Mouse (Mus musculus): ENCODE measurements around the gene Mettl6. TPM values are rescaled to one million over a fixed set of nuclear protein-coding genes. Genes with fewer than 3 reads are reported as not detected.

The Mettl6 gene
- 10 to 100 TPM; 36.3 to 40.2 TPM for total RNA-seq (2021)
- long read RNA-seq, experiment 1, transcript Mettl6-201 (6 exons, 3,946 nt): major isoform, 12 of 33 reads
- long read RNA-seq, experiment 1, partial matches to known transcripts: 2 of 33 reads
- long read RNA-seq, experiment 1, other reads (novel, unspliced or antisense): 15 of 33 reads
- long read RNA-seq, experiment 2, transcript Mettl6-201 (6 exons, 3,946 nt): major isoform, 14 of 32 reads
- long read RNA-seq, experiment 2, partial matches to known transcripts: 2 of 32 reads
- long read RNA-seq, experiment 2, other reads (novel, unspliced or antisense): 11 of 32 reads

- peak; percentile 76 to 85 for DNase-seq (ENCODE audit: low spot score in 2 of 2)
Measured at GRCm38 (mm10) chr14:31494975-31495455, at the start of gene Mettl6. Gene Mettl6 (minus strand): TSS chr14:31495040.

DNA sequence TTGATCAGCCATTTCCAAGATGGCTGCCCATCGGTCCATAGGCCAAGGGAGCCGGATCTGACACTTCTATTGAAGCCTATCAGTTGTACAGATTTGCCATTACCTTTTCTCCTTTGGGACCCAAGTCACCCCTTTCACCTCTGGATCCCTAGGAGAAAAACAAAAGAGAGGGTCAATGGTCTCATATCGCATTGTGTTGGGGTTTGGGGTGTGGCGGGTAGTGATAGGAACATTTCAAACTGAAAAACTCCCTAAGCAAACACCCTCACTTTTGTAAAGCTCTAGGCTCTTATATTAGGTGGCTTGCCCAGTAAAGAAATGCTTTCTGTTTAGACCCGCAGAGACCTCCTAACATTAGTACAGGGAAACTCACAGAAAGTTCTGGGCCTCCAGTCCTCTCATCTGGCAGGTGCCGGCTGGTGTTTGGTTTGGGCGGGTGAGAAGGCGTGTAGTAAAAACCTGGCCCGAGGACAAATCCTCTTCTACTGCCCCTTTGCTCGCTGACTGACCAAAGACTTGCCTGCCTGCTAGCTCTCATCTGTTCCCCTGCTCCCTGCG lies 49.1 kb upstream of the Mettl6 start:
- no peak for DNase-seq (ENCODE audit: low spot score in 2 of 2)

GRCm38 (mm10) chr14:31537298-31537697 lies 42.5 kb upstream of the Mettl6 start:
- DNase-seq (ENCODE audit: low spot score in 2 of 2): no peak

- no peak for DNase-seq (ENCODE audit: low spot score in 2 of 2)
Measured at GRCm38 (mm10) chr14:31532656-31533055, 37.8 kb upstream of the Mettl6 start.

DNA sequence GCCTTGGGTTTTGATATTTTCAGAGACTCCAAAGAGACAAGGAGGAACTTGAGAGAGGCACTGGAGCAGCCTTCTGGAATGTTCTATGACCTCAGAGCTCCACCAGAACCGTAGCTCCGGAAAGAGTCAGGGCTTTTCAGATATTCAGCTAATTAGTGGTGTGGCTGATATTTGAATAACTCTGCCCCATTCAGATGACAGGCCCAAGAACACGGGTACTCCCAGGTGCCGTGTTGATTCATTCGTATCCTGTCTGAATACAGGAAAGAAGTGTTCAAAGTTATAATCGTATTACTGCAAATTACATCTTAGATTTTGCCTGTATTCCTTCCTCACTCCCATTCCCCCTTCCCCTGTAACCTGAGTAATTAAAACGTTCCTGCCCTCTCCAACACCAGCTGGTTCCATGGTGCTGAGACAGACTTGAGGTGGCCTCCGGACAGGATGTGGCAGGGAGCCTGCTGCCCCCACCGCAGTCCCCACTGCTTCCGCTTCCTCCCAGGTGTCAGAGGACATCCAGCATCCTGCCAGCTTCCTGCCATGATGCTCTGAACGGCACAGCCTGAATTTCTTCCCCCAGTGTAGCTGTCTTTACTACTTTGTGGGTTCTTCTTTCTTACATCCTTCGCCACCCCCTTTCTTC lies 36.8 kb upstream of the Mettl6 start:
- no peak for DNase-seq (ENCODE audit: low spot score in 2 of 2)

DNA sequence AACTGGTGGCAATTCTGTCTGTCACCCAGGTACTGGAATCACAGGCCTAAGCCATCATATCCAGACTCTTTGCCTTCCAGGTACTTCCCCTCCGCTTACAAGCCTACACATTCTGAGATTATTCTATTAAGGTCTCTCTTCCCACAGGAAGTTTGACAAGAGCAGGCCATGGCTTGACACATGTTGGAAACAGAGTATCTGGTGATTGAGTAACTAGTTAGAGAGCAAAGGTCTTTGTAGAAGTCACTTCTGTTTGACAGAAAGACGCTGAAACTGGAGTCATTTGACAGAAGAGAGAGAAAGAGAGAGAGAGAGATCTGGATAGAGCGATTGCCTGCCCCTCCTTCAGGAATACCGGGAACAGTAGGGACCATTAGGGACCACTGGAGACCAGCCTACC lies 36.0 kb upstream of the Mettl6 start:
- no peak for DNase-seq (ENCODE audit: low spot score in 2 of 2)

GRCm38 (mm10) chr14:31525040-31525810 lies 30.4 kb upstream of the Mettl6 start:
- DNase-seq (ENCODE audit: low spot score in 2 of 2): no peak

DNA sequence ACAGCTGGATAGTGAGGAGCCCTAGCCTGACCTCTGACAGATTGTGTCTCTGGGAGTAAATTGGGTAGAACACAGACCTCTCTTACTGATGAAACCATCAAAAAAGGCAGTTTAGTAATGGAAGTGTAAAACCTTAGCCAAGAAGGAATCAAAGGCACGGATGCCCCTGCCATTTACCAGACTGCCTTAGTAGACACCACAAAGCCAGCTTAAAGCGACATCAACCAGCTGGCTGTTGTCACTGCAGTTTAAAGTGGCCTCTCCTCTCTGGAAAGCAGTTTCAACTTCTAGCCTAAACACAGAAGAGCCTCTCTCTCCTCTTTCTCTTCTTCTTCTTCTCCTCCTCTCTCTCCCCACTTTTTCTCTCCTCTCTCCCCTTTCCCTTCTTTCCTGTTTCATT lies 26.5 kb upstream of the Mettl6 start:
- DNase-seq (ENCODE audit: low spot score in 2 of 2): no peak

GRCm38 (mm10) chr14:31519165-31519564 lies 24.3 kb upstream of the Mettl6 start:
- DNase-seq (ENCODE audit: low spot score in 2 of 2): no peak

GRCm38 (mm10) chr14:31515895-31516294 lies 21.1 kb upstream of the Mettl6 start:
- no peak for DNase-seq (ENCODE audit: low spot score in 2 of 2)

- no peak for DNase-seq (ENCODE audit: low spot score in 2 of 2)
Measured at GRCm38 (mm10) chr14:31510322-31510721, 15.5 kb upstream of the Mettl6 start.

DNA sequence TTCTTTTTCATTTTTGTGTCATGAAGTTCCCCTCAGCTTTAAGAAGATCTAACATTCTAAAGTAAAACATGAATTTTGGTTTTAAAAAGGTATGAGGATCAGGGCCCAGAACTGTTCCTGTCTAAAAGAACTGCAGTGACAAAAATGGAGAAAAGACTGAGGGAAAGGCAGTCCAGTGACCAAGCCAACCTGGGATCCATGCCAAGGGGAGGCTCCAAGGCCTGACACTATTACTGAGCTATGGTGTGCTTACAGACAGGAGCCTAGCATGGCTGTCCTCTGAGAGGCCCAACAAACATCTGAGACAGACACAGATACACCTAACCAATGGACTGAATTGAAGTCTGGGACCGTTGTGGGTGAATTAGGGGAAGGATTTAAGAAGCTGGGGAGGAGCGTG lies 15.1 kb upstream of the Mettl6 start:
- no peak for DNase-seq (ENCODE audit: low spot score in 2 of 2)

DNA sequence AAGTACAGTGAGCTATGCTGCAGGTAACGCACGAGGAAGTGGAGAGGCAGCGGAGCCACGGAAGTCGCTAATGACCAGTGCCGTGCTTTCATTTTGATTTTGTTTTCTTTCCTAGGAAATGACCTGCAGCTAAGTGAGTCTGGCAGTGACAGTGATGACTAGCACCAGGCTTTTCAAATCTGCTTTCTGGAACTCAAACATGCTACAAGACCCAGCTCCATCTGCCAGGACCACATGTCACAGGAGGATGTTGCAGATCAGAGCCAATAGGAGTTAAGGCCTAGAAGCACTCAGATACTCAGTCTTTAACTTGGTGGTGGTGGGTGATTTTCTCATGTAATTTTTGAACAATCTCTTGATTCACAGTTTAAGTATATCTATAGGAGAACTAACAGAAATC lies 11.6 kb upstream of the Mettl6 start:
- no peak for DNase-seq (ENCODE audit: low spot score in 2 of 2)

DNA sequence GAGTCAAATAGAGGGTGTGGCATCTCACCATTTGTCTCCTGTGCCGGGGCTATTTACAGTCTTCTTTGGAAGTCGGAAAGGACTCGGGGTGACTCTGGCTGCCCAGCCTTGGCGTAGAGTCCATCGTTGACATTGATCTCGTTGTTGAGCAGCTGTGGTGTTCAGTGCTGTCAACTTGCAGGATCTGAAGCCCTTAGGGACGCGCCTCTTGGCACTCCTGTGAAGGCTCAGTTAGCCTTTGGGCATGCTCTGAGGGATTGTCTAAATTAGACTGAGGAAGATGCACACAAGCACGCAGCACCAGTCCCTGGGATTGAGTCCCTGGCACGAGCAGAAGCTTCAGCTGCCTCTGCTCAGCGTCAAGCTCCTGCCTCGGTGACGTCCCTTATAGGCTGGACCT lies 8.6 kb upstream of the Mettl6 start:
- DNase-seq (ENCODE audit: low spot score in 2 of 2): no peak

DNA sequence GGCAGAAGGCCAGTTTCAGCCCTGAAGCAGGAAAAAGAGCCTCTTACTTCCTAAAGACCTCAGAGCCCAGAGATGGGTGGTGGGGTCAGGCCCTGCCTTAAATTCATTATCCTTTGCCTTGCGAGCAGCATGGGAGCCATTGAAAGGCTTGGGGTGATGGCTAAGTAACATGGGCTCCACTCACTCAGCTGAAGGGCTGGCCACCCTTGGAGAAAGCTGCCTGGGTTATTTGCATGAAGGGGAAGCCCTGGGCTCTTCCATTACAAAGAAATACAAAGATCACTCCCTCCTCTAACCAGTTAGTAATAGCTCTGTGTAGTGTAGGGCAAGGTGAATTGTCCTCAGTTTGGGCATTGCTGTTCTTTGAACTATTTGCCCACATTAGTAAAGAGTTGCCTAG lies 4.7 kb upstream of the Mettl6 start:
- no peak for DNase-seq (ENCODE audit: low spot score in 2 of 2)

GRCm38 (mm10) chr14:31496241-31496646 lies 1.4 kb upstream of the Mettl6 start:
- DNase-seq (ENCODE audit: low spot score in 2 of 2): no peak

DNA sequence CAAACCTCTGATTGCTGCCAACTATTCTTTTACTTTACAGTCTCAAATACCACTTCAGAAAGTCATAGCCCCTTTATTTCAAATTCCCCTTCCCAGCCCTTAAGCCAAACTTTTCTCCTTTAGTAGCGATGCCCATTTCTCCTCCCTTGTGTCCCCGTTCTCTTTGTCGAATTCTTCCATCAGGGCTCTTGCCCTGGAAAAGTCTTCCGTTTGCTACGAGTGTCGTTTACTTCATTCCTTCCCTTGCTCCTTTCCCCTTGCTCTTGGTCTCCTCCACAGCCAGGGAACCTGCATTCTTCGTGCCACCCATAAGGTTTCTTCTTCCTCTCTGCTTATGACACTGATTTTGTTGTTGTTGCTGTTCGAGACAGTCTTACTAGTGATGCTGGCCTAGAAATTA lies 698 bp upstream of the Mettl6 start:
- DNase-seq (ENCODE audit: low spot score in 2 of 2): no peak

DNA sequence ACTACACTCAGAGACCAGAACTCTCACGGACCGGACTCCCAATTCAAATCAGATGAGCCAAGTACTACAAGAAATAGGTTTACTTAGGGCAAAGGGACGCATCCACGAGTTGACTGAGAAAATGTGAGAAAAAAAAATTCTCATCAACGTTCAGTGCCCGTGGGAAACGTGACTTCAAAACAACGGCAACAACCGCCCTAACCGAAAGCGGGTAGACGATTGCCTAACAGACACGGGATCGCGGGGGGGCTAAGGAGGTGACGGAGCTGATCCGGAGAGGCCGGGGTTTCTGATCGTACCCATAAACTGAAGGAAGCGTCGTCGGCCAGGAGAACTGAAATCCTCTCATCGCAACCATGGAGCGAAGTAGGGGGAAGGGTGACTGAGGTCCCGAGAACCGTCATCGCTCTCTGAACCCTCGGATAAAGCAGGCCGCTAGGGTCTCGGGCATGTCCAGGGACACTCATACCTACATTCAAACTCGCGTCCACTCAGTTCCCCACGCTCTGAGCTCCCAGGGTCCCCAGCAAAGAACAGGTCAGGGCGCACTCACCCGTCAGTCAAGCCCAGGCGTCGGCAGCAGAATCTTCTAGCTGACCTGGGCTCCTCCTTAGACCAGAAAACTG lies 378 bp downstream of the Mettl6 start, which contains the start of gene Eaf1:
Gene Eaf1 (plus strand): TSS at position 51 of the 626 bp plus-strand sequence.
- peak; percentile 11 to 29 for DNase-seq (ENCODE audit: low spot score in 2 of 2)

DNA sequence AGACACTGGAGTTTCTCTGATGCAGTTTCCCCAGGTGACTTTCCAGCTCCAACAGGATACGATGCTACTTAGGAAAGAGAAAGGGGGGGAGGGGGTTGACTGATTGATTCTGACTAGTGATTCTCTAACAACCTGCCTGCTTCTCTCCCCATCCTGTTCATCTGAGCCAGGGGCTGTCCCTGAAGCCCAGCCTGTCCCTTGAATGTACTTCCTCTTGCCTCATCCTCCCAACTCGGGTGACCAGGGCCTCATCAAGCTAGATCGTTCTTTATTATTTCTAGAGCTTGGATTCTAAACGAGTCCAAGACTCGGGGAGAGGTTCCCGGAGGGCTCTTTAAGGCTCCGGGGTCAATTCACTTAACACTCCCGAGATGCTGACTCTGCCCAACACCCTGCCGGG lies 939 bp downstream of the Mettl6 start:
- DNase-seq (ENCODE audit: low spot score in 2 of 2): no peak

DNA sequence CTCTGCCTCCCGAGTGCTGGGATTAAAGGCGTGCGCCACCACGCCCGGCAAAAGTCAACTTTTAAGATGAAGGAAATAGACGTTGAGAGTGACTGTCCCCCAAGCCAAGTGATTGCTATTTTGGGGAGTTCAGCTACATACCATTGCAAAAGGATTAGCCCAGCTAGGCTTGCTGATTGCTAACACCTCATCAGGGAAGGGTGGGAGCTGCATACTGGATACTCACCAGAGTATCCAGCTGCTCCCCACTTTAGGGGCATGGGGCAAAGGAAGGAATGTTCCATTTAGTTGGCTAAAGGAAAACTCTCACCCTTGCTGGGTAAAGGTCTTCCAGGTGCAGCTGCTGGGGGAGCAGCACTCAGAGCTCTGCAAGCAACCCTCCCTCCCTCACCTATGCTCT lies 6.8 kb downstream of the Mettl6 start:
- DNase-seq (ENCODE audit: low spot score in 2 of 2): no peak

- no peak for DNase-seq (ENCODE audit: low spot score in 2 of 2)
Measured at GRCm38 (mm10) chr14:31486465-31486864, 8.4 kb downstream of the Mettl6 start.
